Mouse (Mus musculus) right cerebral cortex, adult 18-20 months (tissue): ENCODE measurements around the gene Dnajc1.

Source experiments
- DNase-seq: peaks from one replicate; pipeline ENCODE4 v3.0.0; 2022; ENCODE audit warnings: mixed read lengths

Gene Dnajc1

DNA sequence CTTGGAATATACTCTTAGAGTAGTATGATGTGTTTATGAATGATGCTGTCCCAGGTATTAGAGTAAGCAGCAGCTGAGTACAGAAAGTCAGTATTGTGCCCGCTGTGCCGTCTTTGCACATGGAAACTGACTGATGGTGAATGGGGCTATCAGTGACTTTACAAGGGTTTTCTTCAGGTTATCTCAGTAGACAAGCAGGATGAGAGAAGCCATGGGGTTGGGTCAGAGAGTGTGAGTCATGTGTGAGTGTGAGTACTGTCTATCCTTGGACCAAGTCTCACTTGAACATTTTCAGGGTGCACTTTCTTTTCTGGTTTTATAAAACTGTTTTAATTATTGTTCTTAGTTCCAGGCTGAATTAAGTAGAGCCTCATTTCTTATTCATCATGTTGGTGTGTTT, 204.3 kb downstream of the Dnajc1 start:
- DNase-seq = no peak

GRCm38 (mm10) chr2:18183079-18183478, 209.6 kb downstream of the Dnajc1 start:
- DNase-seq = no peak

DNA sequence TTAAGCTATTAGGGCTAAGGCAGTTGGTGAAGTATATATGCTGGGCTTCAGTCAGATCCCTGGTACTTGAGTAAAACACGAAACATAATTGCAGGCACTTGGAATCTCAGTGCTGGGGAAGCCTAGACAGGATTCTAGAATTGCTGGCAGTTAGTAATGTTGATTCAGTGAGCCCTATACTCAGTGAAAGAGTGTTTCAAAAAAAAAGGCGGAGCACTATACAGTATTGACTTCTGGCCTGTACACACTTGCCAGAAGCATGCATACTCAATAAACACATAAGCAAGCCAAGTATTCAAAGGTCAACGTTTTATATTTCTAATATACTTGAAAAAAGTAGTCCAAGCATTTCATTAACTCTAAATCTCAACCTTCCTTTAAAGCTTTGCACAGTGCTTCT, 211.0 kb downstream of the Dnajc1 start:
- no peak for DNase-seq

DNA sequence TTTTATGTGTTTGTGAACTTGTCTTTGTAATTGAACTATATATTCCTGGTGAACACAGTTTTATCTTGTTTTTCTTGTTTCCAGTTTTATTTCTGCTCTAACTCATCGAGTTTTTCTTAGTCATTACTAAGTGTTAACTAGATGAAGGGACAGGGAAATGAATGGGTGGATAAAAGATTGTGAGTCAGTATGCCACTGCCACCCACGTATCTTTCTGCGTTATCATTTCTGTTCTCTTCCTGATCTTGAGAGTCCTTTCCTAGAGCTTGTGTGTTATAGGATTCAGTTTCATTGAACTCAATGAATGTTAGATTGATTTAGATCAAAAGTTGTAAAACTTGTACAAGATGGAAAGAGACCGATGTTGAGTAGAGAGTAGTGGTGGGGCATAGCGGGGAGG, 212.3 kb downstream of the Dnajc1 start:
- no peak for DNase-seq

GRCm38 (mm10) chr2:18176235-18176634, 216.4 kb downstream of the Dnajc1 start:
- no peak for DNase-seq

- DNase-seq = no peak
These were observed 217.4 kb downstream of the Dnajc1 start for GRCm38 (mm10) chr2:18175234-18175633.

GRCm38 (mm10) chr2:18169174-18169948, 223.3 kb downstream of the Dnajc1 start:
- DNase-seq = no peak

- no peak for DNase-seq
These were observed 227.1 kb downstream of the Dnajc1 start for GRCm38 (mm10) chr2:18165511-18165910.

DNA sequence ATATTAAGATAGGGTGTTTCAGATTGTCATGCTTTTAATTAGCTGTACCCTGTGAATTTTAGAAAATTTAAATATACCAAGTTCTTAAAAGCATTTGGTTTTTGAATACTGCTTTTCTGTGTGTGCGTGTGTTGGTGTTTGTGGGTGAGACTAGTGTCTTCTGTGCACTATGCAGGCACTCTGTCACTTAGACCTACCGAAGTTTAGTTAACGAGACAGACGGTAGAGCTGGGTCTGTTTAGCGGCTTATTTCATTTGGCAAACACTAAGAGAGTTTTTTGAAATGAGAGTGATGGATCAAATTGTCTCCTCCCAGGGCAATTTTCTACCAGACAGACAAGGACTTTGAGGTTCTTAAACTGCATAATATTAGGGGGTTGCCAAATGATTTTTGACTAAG, 231.6 kb downstream of the Dnajc1 start:
- DNase-seq = no peak

GRCm38 (mm10) chr2:18159426-18159825, 233.2 kb downstream of the Dnajc1 start:
- DNase-seq = no peak

GRCm38 (mm10) chr2:18156131-18156530, 236.5 kb downstream of the Dnajc1 start:
- DNase-seq = no peak
